Mouse (Mus musculus) G1E (cell line): Measurements from ENCODE around the gene Drosha. TPM values are rescaled to one million over a fixed set of nuclear protein-coding genes. Genes with fewer than 3 reads are reported as not detected.
A peak's percentile ranks its signal among the peaks of the same experiment; 100 is the strongest.

Experiments used
- ATAC-seq: 2 replicates; pipeline ENCODE4 v1.8.0; 2016; ENCODE audit warnings: mild to moderate bottlenecking; ENCODE audit not compliant: insufficient number of reproducible peaks, poor library complexity, low FRiP score, severe bottlenecking; ENCODE audit errors: extremely low read depth
- DNase-seq: peaks from one replicate; pipeline ENCODE4 v3.0.0; 2012; ENCODE audit warnings: low spot score
- H3K27me3 ChIP-seq: 2 replicates; pipeline ENCODE4 v1.6.1; 2012; ENCODE audit warnings: mild to moderate bottlenecking, low read length, inconsistent platforms; ENCODE audit not compliant: insufficient read depth
- H3K36me3 ChIP-seq: replicated peaks from 2 replicates; pipeline ENCODE3; 2012; ENCODE audit warnings: mild to moderate bottlenecking, inconsistent platforms
- H3K4me1 ChIP-seq: 2 replicates; pipeline ENCODE4 v1.6.1; 2012; ENCODE audit warnings: low read depth, low read length, inconsistent platforms, mixed read lengths; ENCODE audit not compliant: insufficient read depth
- H3K4me3 ChIP-seq: 2 replicates; pipeline ENCODE4 v1.5.1; 2012; ENCODE audit warnings: low read depth, mild to moderate bottlenecking, inconsistent platforms, low read length, moderate library complexity, mixed read lengths
- H3K9me3 ChIP-seq: replicated peaks from 2 replicates; pipeline ENCODE4 v1.6.1; 2012; ENCODE audit warnings: inconsistent platforms
- CTCF ChIP-seq: IDR thresholded peaks from 2 replicates; pipeline ENCODE4 v1.5.1; 2012; ENCODE audit warnings: low read depth, low read length, inconsistent platforms, mixed read lengths
- GATA1 ChIP-seq: IDR thresholded peaks from 2 replicates; pipeline ENCODE4 v1.6.1; 2012; ENCODE audit warnings: borderline replicate concordance, low read length, inconsistent platforms, mixed read lengths
- GATA2 ChIP-seq: IDR thresholded peaks from 2 replicates; pipeline ENCODE4 v1.6.1; 2012; ENCODE audit warnings: low read depth, low read length, inconsistent platforms, borderline replicate concordance
- POLR2AphosphoS5 ChIP-seq: IDR thresholded peaks from 2 replicates; pipeline ENCODE4 v1.6.1; 2012; ENCODE audit warnings: low read depth, low read length, inconsistent platforms; ENCODE audit not compliant: insufficient replicate concordance
- TAL1 ChIP-seq: conservative IDR thresholded peaks from 2 replicates; pipeline ENCODE4 v1.6.1; 2012; ENCODE audit warnings: low read depth, low read length, inconsistent platforms, mixed read lengths
- polyA plus RNA-seq: library from polyadenylated mRNA; stranded (reverse); fragments of >175 nt; gene quantifications from 2 replicates; pipeline ENCODE4 v1.2.3, GENCODE M21; 2012
- total RNA-seq, 2 experiments: library from RNA; stranded (forward) in 1 of 2; stranded (reverse) in 1 of 2; fragments of 200-1000 nt in 1 of 2; fragments of >200 nt in 1 of 2; fragmentation: Nextera tagmentation in 1 of 2; gene quantifications; 2 replicates each; pipeline ENCODE4 v1.2.3; 2014 to 2017

Drosha gene
- total and polyA plus RNA-seq, 3 experiments = 30.6 to 366 (median 124) TPM

- Histone ChIP-seq H3K9me3 (no peaks in the 10 kb centered on the region), H3K27me3 (no peaks in the 10 kb centered on the region), H3K36me3 (peaks cover 93% of the 10 kb centered on the region), H3K4me1 (peaks cover 4% of the 10 kb centered on the region), H3K4me3 (no peak overlapping the region)
- DNase-seq (no peak), ATAC-seq (no peak)
- no peak for TF ChIP-seq POLR2AphosphoS5
These were observed 62.6 kb downstream of the Drosha start for GRCm38 (mm10) chr15:12887206-12887605.

- Histone ChIP-seq H3K36me3 (peaks cover 89% of the 10 kb centered on the region), H3K4me3 (no peak overlapping the region), H3K9me3 (no peaks in the 10 kb centered on the region), H3K4me1 (peaks cover 10% of the 10 kb centered on the region), H3K27me3 (no peaks in the 10 kb centered on the region)
- TF ChIP-seq GATA1 (no peak), TAL1 (no peak), POLR2AphosphoS5 (no peak), GATA2 (no peak), CTCF (no peak)
- ATAC-seq (no peak), DNase-seq (no peak)
These were observed 63.7 kb downstream of the Drosha start for GRCm38 (mm10) chr15:12888312-12888711.

GRCm38 (mm10) chr15:12889909-12890308, 65.3 kb downstream of the Drosha start:
- TF ChIP-seq TAL1 = no peak
- no peak for TF ChIP-seq GATA2
- TF ChIP-seq POLR2AphosphoS5 = no peak
- no peak for TF ChIP-seq CTCF
- TF ChIP-seq GATA1 = no peak
- Histone ChIP-seq H3K4me1 (peaks cover 26% of the 10 kb centered on the region), H3K27me3 (no peaks in the 10 kb centered on the region), H3K4me3 (no peak overlapping the region), H3K36me3 (peaks cover 88% of the 10 kb centered on the region), H3K9me3 (no peaks in the 10 kb centered on the region)
- DNase-seq (no peak), ATAC-seq (no peak)

- 0 out of 2 replicates have a peak, but pooled peaks have one; percentile 6 for ATAC-seq
- no peak for DNase-seq
- Histone ChIP-seq H3K36me3 (peaks cover 72% of the 10 kb centered on the region), H3K4me3 (peak overlapping the region; percentile 65; the same call in 1 of the 2 replicates), H3K4me1 (peaks cover 68% of the 10 kb centered on the region), H3K9me3 (peaks cover 3% of the 10 kb centered on the region), H3K27me3 (no peaks in the 10 kb centered on the region)
- TF ChIP-seq GATA1 (no peak), GATA2 (no peak), POLR2AphosphoS5 (no peak), CTCF (no peak), TAL1 (no peak)
These were observed 70.8 kb downstream of the Drosha start for GRCm38 (mm10) chr15:12895426-12895825.

GRCm38 (mm10) chr15:12896022-12897009, 71.7 kb downstream of the Drosha start:
- peak; percentile 76 for ATAC-seq
- H3K9me3 ChIP-seq = peaks cover 3% of the 10 kb centered on the region
- H3K36me3 ChIP-seq = peaks cover 72% of the 10 kb centered on the region
- no peak for TF ChIP-seq CTCF
- no peak for TF ChIP-seq GATA2
- TF ChIP-seq TAL1 = peak; percentile 81
- DNase-seq = peak; percentile 50
- H3K4me3 ChIP-seq = peak overlapping the region; percentile 65; the same call in 1 of the 2 replicates
- peaks cover 77% of the 10 kb centered on the region for H3K4me1 ChIP-seq
- H3K27me3 ChIP-seq = no peaks in the 10 kb centered on the region

- peaks cover 85% of the 10 kb centered on the region for H3K4me1 ChIP-seq
- no peaks in the 10 kb centered on the region for H3K27me3 ChIP-seq
- TF ChIP-seq TAL1 (no peak), GATA1 (no peak), GATA2 (no peak), CTCF (no peak), POLR2AphosphoS5 (no peak)
- H3K36me3 ChIP-seq = peaks cover 78% of the 10 kb centered on the region
- H3K4me3 ChIP-seq = no peak overlapping the region; the same call in 1 of the 2 replicates
- DNase-seq (no peak), ATAC-seq (no peak)
- H3K9me3 ChIP-seq = peaks cover 5% of the 10 kb centered on the region
These were observed 73.2 kb downstream of the Drosha start for GRCm38 (mm10) chr15:12897831-12898230.
